Mouse (Mus musculus) layer of hippocampus, adult 18-20 months (tissue): ENCODE measurements around the gene Dera. TPM values are rescaled to one million over a fixed set of nuclear protein-coding genes. Genes with fewer than 3 reads are reported as not detected.
A peak's percentile ranks its signal among the peaks of the same experiment; 100 is the strongest.

ENCODE experiments used
- DNase-seq, 2 experiments: peaks; one replicate each; pipeline ENCODE4 v3.0.0; 2022; ENCODE audit warnings: low spot score in 2 of 2
- total RNA-seq, 2 experiments: library from RNA; stranded (reverse); gene quantifications; 2 replicates each; pipeline ENCODE4 v1.2.3; 2021

Gene Dera
- total RNA-seq, 2 experiments from 2014 or later = 3.0 to 4.8 TPM

GRCm38 (mm10) chr6:137804606-137805005 is 50.3 kb downstream of the Dera start:
- DNase-seq = no peak

- no peak for DNase-seq
Observed at GRCm38 (mm10) chr6:137806342-137806741, 52.0 kb downstream of the Dera start.

GRCm38 (mm10) chr6:137806806-137807205 is 52.5 kb downstream of the Dera start:
- no peak for DNase-seq

- DNase-seq = no peak
Observed at GRCm38 (mm10) chr6:137807296-137807695, 53.0 kb downstream of the Dera start.

GRCm38 (mm10) chr6:137808706-137809105 is 54.4 kb downstream of the Dera start:
- DNase-seq = no peak

- no peak for DNase-seq
Observed at GRCm38 (mm10) chr6:137810136-137810535, 55.8 kb downstream of the Dera start.

GRCm38 (mm10) chr6:137814006-137814405 is 59.7 kb downstream of the Dera start:
- DNase-seq = no peak

GRCm38 (mm10) chr6:137816508-137816907 is 62.2 kb downstream of the Dera start:
- DNase-seq = peak; percentile 15 to 61

- DNase-seq = no peak
Observed at GRCm38 (mm10) chr6:137822550-137822949, 68.2 kb downstream of the Dera start.

- DNase-seq = no peak
Observed at GRCm38 (mm10) chr6:137824046-137825021, 70.0 kb downstream of the Dera start.

GRCm38 (mm10) chr6:137825022-137825613 is 70.8 kb downstream of the Dera start:
- no peak for DNase-seq

- no peak for DNase-seq
Observed at GRCm38 (mm10) chr6:137829056-137829776, 74.9 kb downstream of the Dera start.

GRCm38 (mm10) chr6:137836799-137837198 is 82.5 kb downstream of the Dera start:
- DNase-seq = no peak

GRCm38 (mm10) chr6:137843337-137843736 is 89.0 kb downstream of the Dera start:
- DNase-seq = peak; percentile 10 to 35

GRCm38 (mm10) chr6:137857198-137858194 is 103.2 kb downstream of the Dera start:
- no peak for DNase-seq

- DNase-seq = peak in 1 of 2 experiments; percentile 49
Observed at GRCm38 (mm10) chr6:137869903-137870580, 115.7 kb downstream of the Dera start.

GRCm38 (mm10) chr6:137870667-137871066 is 116.3 kb downstream of the Dera start:
- peak; percentile 71 to 89 for DNase-seq

GRCm38 (mm10) chr6:137872055-137872735 is 117.8 kb downstream of the Dera start:
- peak; percentile 66 to 89 for DNase-seq
